Mouse (Mus musculus): ENCODE measurements around the gene Padi4. TPM values are rescaled to one million over a fixed set of nuclear protein-coding genes. Genes with fewer than 3 reads are reported as not detected.

The Padi4 gene
- 0.08 TPM in 1 of 2 replicates, not detected in the other for polyA plus RNA-seq (2016; fragmentation: Nextera tagmentation; extraction: Ambion mirVana)

DNA sequence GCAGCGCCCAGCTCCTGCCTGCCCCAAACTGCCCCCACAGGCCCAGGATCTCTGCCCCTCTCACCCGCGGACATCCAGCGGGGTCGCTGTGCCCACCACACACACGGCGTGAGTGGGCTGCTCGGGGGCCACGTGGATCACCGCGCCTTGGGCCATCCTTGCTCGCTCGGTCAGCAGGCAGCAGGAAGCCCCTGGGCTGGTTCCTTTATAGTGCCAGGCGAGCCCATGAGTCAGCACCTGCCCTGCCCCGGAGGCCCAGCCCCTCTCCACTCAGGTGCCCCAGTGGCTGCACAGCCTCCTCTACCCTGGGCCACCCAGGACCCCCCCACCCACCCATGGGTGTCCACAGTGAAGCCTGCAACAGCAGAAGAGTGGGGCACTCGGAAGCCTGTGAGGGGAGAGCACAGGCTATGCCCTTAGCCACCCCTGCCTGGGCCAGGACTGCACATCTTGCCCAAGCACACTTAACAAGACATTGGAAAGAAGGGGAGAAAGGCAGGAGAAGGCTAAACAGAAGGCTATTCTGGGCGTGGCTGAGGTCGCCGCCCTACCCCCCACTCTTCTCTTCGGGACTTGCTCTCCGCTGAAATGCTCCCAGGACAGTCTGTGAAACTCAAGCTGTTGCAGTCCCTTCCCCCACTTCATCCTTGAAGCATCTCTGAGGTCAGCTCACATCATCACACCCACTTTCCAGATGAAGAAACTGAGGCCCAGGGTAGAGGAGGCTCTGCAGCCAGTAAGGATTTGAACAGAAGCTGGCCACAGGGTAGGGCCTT, at the start of gene Padi4:
TSS of gene Padi4 (minus strand) at position 212 of the 776 bp plus-strand sequence.
- H3K4me3 ChIP-seq: no peak within 1 kb of the TSS
- WGBS: 84% methylated on average over 21 of the region's 21 CpGs
- peaks cover 12% of the 10 kb centered on the region for H3K4me1 ChIP-seq
- H3K36me3 ChIP-seq: no peaks in the 10 kb centered on the region
- DNase-seq (ENCODE audit: low spot score): no peak
- H3K9me3 ChIP-seq (replicated peaks): no peaks in the 10 kb centered on the region
- no peak within 1 kb of the TSS for H3K27ac ChIP-seq
- H3K27me3 ChIP-seq (ENCODE audit: low read depth, poor library complexity, severe bottlenecking): peaks cover 3% of the 10 kb centered on the region; the same call in 1 of the 2 replicates

DNA sequence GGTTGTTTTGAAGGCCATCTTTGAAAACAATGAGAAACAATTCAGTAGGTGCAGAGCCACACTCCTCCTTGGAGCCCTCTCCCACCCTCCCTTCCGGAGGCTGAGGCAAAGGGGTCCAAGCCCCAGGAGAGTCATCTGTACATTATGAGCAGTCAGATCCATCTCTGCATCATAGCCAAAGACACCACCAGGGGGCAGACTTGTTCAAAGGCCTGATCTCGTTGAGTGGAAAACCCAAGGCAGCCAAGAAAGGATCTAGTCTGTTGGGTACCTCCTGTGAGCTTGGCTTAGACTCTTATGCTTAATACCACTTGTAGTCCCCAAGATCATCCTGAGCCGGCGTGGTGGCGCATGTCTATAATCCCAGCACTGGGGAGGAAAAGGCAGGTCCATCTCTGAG, 48.0 kb upstream of the Padi4 start:
- DNase-seq (ENCODE audit: low spot score): peak; percentile 53
- Histone ChIP-seq H3K27ac (no peak overlapping the region), H3K9me3 (replicated peaks) (peaks cover 8% of the 10 kb centered on the region; the same call in 1 of the 2 replicates), H3K4me1 (peaks cover 11% of the 10 kb centered on the region), H3K27me3 (ENCODE audit: low read depth, poor library complexity, severe bottlenecking) (peaks cover 8% of the 10 kb centered on the region; the same call in 1 of the 2 replicates), H3K36me3 (no peaks in the 10 kb centered on the region), H3K4me3 (no peak overlapping the region)
- WGBS: 72% methylated on average over 5 of the region's 5 CpGs

GRCm38 (mm10) chr4:140817413-140817812, 43.4 kb upstream of the Padi4 start:
- Histone ChIP-seq H3K36me3 (no peaks in the 10 kb centered on the region), H3K27me3 (ENCODE audit: low read depth, poor library complexity, severe bottlenecking) (0 out of 2 replicates have a peak, but pooled peaks cover 6% of the 10 kb centered on the region), H3K4me1 (peaks cover 56% of the 10 kb centered on the region), H3K4me3 (no peak overlapping the region), H3K27ac (no peak overlapping the region), H3K9me3 (replicated peaks) (no peaks in the 10 kb centered on the region)
- 90% methylated on average over 8 of the region's 8 CpGs for WGBS
- no peak for DNase-seq (ENCODE audit: low spot score)

DNA sequence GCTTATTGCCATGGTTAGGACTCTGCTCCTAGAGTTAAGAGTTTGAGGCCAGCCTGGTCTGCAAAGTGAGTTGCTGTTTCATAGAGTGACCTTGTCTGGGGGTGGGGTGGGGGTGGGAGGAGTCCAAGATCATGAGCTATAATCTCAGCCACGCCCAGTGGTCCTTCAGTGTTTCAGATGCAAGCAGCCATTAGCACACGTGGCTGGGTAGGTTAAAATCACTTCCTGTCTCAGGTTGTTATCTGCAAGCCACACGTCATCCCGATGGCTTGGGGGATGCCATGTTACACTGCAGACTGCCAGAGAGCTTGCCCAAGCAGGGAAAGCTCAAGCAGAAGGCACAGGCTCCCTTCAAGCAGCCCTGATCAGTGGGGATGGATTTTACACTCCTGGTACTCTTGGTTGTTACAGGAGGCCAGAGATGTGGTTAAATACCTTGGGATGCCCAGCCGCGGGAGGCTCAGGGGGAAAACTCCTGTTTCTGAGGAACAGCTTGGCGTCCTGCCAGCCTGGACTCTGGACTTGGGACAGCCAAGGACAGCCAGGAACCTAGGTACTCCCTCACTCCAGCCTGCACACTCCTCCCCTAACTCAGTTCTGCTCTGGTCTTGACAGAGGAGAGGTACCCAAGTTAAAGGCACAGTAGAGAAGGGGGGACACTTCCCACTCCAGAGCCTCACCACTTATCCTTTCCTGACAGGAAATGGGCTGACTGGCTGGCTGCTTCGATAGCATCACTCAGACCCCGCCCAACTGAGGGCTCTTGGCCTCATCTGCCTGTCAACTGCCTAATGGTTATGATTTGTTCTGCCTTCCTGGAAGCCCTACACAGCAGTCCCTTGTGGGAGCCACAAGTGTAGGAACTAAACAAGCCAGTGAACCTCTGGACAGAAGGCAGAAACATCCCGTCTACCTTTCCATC, 42.2 kb upstream of the Padi4 start:
- no peak overlapping the region for H3K4me3 ChIP-seq
- no peaks in the 10 kb centered on the region for H3K36me3 ChIP-seq
- H3K4me1 ChIP-seq: peaks cover 68% of the 10 kb centered on the region
- 66% methylated on average over 10 of the region's 10 CpGs for WGBS
- H3K27ac ChIP-seq: peak overlapping the region; percentile 55
- H3K9me3 ChIP-seq (replicated peaks): no peaks in the 10 kb centered on the region
- DNase-seq (ENCODE audit: low spot score): no peak
- H3K27me3 ChIP-seq (ENCODE audit: low read depth, poor library complexity, severe bottlenecking): 0 out of 2 replicates have a peak, but pooled peaks cover 13% of the 10 kb centered on the region

GRCm38 (mm10) chr4:140815496-140815895, 41.5 kb upstream of the Padi4 start:
- Histone ChIP-seq H3K9me3 (replicated peaks) (no peaks in the 10 kb centered on the region), H3K4me1 (peaks cover 76% of the 10 kb centered on the region), H3K4me3 (no peak overlapping the region), H3K27ac (0 out of 2 replicates have a peak overlapping the region, but pooled peaks have one; percentile 10), H3K27me3 (ENCODE audit: low read depth, poor library complexity, severe bottlenecking) (0 out of 2 replicates have a peak, but pooled peaks cover 13% of the 10 kb centered on the region), H3K36me3 (no peaks in the 10 kb centered on the region)
- 80% methylated on average over 5 of the region's 5 CpGs for WGBS
- DNase-seq (ENCODE audit: low spot score): no peak

DNA sequence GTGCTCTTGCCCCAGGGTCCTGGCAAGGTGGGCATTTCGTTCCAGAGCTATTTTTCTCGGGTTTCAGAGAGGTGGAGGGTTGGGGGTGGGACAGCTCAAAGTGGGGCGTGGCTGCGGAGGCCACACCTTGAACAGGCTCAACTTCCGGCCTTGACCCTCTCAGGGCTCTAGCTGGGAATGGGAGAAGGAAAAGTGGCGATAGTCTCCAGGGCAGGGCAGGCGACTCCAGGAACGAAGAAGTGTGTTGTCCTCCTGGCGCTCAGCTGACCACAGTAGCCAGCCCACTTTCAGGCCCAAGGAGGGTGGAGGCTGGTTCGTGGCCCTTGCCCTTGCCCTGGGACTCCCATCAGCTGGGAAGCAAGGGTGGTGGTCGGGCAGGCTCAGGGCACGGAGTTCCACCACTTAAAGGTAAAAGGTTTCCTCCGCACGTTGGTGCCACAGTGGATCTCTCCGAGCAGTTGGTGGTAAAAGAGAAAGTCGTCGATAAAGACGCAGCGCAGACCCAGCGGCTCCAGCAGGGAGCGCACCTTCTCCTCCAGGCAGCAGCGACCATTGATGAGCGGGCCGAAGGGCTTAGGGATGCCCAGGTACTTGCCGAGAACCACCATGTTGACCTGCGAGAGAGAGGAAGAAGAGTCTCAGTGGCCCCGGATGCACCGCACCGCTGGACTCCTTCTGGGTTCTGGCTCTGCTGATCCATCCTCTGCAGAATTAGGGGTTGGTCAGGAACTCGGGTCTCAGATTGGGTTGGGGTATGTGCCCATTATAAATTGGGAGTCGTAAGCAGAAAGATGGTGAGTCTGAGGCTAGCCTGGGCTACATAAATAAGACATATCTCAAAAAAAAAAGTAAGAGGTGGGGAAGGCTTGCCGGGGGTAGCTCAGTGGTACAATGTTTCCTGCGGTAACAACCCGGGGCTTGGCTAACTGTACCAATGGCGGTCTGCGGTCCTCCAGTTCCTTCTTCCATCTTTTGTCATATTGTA, 40.5 kb upstream of the Padi4 start:
- 0 out of 2 replicates have a peak, but pooled peaks cover 13% of the 10 kb centered on the region for H3K27me3 ChIP-seq (ENCODE audit: low read depth, poor library complexity, severe bottlenecking)
- no peaks in the 10 kb centered on the region for H3K36me3 ChIP-seq
- H3K9me3 ChIP-seq (replicated peaks): no peaks in the 10 kb centered on the region
- peaks cover 78% of the 10 kb centered on the region for H3K4me1 ChIP-seq
- DNase-seq (ENCODE audit: low spot score): no peak
- peak overlapping the region; percentile 86 for H3K27ac ChIP-seq
- H3K4me3 ChIP-seq: peak overlapping the region; percentile 58
- 23% methylated on average over 36 of the region's 36 CpGs for WGBS

- peaks cover 76% of the 10 kb centered on the region for H3K4me1 ChIP-seq
- WGBS: 7% methylated on average over 13 of the region's 13 CpGs
- peak overlapping the region; percentile 86 for H3K27ac ChIP-seq
- no peaks in the 10 kb centered on the region for H3K9me3 ChIP-seq (replicated peaks)
- H3K36me3 ChIP-seq: no peaks in the 10 kb centered on the region
- H3K4me3 ChIP-seq: peak overlapping the region; percentile 58
- peaks cover 13% of the 10 kb centered on the region; the same call in 1 of the 2 replicates for H3K27me3 ChIP-seq (ENCODE audit: low read depth, poor library complexity, severe bottlenecking)
- peak; percentile 76 for DNase-seq (ENCODE audit: low spot score)
These were observed 39.5 kb upstream of the Padi4 start for GRCm38 (mm10) chr4:140813358-140814185.

DNA sequence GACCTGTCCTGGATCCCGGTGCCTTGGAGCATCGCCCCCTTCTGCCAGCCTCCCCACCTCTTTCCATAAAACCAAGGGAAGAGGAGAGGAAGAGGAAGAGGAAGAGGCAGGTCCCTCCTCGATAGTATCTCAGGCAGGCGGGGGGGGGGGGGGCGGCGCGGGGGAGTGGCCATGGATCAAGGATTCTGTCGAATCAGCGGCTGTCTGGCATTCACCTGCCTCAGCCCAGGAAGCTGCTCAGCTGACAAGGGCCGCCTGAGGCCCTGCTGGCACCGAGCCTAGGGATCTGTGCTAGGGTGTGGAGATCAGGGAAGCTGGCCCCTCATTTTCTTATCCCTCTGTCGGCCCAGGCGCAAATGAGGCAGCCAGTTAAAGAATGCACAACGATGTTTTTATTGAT, 38.6 kb upstream of the Padi4 start:
- peaks cover 14% of the 10 kb centered on the region; the same call in 1 of the 2 replicates for H3K27me3 ChIP-seq (ENCODE audit: low read depth, poor library complexity, severe bottlenecking)
- no peak overlapping the region for H3K4me3 ChIP-seq
- DNase-seq (ENCODE audit: low spot score): no peak
- H3K4me1 ChIP-seq: peaks cover 73% of the 10 kb centered on the region
- 25% methylated on average over 14 of the region's 14 CpGs for whole genome bisulfite sequencing
- H3K9me3 ChIP-seq (replicated peaks): no peaks in the 10 kb centered on the region
- peak overlapping the region; percentile 86 for H3K27ac ChIP-seq
- no peaks in the 10 kb centered on the region for H3K36me3 ChIP-seq

GRCm38 (mm10) chr4:140812191-140812590, 38.2 kb upstream of the Padi4 start:
- no peak for DNase-seq (ENCODE audit: low spot score)
- Histone ChIP-seq H3K36me3 (no peaks in the 10 kb centered on the region), H3K9me3 (replicated peaks) (no peaks in the 10 kb centered on the region), H3K27ac (peak overlapping the region; percentile 86), H3K27me3 (ENCODE audit: low read depth, poor library complexity, severe bottlenecking) (peaks cover 18% of the 10 kb centered on the region), H3K4me1 (peaks cover 73% of the 10 kb centered on the region), H3K4me3 (no peak overlapping the region)
- 47% methylated on average over 8 of the region's 8 CpGs for WGBS

GRCm38 (mm10) chr4:140810458-140811260, 36.6 kb upstream of the Padi4 start, which contains the start of gene Padi3:
Gene Padi3 (minus strand): TSS chr4:140810648.
- Histone ChIP-seq H3K9me3 (replicated peaks) (no peaks in the 10 kb centered on the region), H3K4me1 (peaks cover 60% of the 10 kb centered on the region), H3K4me3 (no peak within 1 kb of the TSS), H3K27ac (peak within 1 kb of the TSS; percentile 53), H3K27me3 (ENCODE audit: low read depth, poor library complexity, severe bottlenecking) (peaks cover 18% of the 10 kb centered on the region), H3K36me3 (no peaks in the 10 kb centered on the region)
- no peak for DNase-seq (ENCODE audit: low spot score)
- 72% methylated on average over 16 of the region's 16 CpGs for WGBS
